Mouse (Mus musculus) fibroblast of lung, adult 2 months (primary cell): ENCODE data around the gene Bmpr2.

Experiments used
- DNase-seq: peaks from one replicate; pipeline ENCODE4 v3.0.0-alpha.2; 2011; ENCODE audit warnings: low read depth

The Bmpr2 gene

GRCm38 (mm10) chr1:59797865-59798264 lies 34.7 kb downstream of the Bmpr2 start:
- no peak for DNase-seq

DNA sequence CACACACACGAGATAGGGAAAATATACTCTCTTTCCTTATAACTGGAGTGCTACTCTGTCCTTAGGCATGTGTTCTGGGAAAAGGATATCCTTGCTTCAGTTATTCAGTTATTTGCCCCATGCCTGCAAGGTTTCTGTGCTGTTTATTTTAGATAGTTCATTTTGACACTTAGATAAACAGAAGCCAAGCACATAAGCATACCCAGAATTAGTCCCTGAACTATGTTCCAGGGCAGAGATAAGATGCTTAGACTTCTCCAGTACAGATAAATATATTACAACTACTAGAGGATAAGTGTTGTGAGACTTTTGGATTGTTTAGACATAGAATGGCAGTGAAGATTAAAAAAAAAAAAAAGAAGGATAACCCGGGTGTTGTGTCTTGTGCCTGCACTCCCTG lies 41.2 kb downstream of the Bmpr2 start:
- DNase-seq, result no peak

DNA sequence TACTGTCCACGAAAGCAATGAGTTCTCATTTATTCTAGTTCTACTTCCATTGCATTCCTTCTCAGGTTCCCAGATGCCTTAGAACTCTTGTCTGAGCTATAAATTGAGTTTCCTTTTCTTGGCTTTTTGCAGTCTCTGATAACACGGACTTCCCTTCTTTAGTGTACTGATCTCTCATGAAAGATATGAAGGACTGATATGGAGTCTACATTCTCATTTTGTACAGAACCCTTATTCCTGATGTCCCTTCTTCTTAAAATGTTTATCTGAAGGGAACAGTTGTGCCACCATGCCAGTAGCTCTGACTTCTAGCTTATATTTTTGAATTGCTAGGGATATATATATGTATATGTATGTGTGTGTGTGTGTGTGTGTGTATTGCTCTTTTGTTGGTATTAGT lies 46.7 kb downstream of the Bmpr2 start:
- no peak for DNase-seq

DNA sequence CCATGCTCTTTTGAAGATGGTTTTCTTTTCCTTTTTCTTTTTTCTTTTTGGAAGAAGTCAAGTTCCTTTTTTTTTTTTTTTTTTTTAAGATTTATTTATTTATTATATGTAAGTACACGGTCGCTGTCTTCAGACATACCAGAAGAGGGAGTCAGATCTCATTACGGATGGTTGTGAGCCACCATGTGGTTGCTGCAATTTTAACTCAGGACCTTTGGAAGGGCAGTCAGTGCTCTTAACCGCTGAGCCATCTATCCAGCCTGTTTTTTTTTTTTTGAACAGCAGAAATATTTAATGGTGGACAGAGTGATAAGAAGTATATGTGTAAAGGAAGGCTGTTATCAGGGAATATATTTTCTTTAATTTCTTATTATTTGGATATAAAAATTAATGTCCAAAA lies 49.6 kb downstream of the Bmpr2 start:
- no peak for DNase-seq

DNA sequence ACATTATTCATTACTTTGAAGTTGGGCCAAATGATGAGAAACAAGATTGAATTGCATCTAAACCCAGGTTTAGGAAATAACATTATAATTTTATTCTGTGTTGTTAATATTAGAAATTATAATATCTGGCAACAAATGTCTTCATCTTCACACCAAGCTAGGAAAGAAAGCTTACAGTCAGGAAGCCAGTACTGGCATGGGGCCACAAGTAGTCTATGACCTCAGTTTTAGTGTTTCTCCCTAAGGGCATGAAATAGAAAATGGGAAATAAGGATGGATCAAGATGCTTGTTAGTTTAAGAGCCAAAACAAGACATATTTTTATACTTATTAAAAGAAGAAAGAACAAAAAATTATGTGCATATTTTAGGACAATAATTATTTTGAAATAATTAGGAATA lies 62.2 kb downstream of the Bmpr2 start:
- no peak for DNase-seq

DNA sequence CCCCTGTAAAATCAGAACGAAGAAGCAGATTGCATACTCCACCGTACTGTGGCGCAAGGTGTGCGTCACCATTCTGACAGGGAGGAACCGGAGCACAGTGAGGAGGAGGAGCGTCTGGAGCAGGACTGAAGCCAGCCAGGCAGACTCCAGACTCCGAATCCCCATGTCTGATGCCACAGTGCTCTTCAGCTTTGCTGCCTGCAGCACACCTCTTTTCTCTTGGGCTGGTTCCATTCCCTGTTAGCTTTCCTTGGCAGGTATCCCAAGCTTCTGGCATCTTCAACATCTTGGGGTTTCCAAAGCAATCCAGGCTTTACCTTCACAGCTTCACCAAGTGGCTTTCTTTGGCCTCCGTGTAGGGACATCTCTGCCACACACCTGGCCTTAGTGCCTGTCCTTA lies 63.4 kb downstream of the Bmpr2 start:
- DNase-seq, result peak; percentile 36

DNA sequence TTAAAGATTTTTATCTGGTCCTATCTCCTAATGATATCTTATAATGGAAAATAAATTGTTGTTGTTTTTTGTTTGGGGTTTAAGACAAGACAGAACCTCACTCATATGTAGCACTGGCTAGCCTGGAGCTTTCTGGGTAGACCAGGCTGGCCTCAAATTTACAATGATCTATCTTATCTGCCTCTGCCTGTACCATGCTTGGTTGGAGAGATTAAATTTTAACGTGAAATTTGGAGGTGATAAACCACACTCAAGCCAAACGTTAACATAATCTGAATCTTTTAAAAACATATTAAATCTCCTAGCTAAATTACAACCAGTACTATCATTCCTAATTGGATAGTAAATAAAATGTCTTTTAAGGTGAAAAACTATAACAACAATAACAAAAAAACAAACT lies 66.2 kb downstream of the Bmpr2 start:
- DNase-seq, result no peak

DNA sequence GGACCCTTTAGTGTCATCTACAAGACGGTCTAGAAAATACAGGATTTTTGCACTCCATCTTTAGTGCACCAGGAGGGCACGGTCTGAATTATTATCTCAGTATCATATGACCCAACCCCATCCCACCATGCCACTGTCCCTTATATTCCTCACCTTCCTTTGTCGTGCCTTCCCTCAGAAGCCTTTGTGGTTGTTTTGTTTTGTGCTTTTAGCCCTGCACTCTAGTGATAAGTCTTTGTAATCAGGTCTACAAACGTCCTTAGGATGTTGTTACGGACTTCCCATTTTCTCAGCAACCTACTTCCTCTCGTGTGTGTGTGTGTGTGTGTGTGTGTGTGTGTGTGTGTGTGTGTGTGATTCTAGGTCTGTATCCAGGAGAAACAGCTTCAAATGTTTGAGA lies 67.0 kb downstream of the Bmpr2 start:
- DNase-seq, result no peak

GRCm38 (mm10) chr1:59833723-59834122 lies 70.5 kb downstream of the Bmpr2 start:
- DNase-seq, result peak; percentile 30

DNA sequence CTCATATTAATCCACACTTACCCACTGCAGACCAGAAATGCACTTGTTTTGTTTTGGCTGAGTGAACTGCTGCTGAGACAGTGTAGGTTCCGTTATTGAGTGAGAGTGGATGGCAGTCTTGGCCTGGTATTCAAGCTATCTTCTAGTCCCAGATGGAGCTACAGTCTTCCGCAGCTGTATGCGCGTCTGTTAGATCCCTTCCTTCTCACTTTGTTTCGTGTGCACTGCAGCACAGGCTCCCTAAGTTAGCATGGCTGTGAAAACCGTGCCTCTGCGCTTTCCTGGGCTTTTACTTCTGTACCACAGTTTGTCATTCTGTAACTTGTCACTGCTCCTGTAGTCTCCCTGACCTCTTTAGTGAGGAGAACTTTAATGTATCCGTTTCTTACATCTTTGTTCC lies 85.1 kb downstream of the Bmpr2 start:
- no peak for DNase-seq

GRCm38 (mm10) chr1:59859046-59859445 lies 95.8 kb downstream of the Bmpr2 start:
- DNase-seq, result no peak

DNA sequence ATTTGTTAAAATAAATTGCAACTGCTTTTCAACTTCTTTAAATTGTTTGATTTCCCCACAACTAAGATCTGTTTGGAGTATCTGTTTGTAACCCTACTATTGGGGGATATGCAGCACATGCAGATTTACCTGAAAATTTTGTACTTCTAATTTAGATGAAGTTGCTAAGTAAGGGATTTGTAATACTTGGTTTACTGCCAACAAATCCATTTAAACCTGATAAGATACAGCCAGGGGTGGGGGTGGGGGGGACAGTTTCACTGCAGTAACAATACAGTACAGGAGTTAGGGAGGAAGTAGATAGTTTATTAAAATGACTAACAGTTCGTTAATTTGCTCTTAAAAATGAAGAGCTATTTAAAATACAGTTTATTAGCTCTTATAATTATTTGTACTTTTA lies 98.9 kb downstream of the Bmpr2 start:
- DNase-seq, result no peak

DNA sequence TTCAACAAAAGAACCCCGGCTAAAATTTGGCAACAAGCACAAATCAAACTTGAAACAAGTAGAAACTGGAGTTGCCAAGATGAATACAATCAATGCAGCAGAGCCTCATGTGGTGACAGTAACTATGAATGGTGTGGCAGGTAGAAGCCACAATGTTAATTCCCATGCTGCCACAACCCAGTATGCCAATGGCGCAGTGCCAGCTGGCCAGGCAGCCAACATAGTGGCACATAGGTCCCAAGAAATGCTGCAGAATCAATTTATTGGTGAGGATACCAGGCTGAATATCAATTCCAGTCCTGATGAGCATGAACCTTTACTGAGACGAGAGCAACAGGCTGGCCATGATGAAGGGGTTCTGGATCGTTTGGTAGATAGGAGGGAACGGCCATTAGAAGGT lies 104.8 kb downstream of the Bmpr2 start:
- no peak for DNase-seq

GRCm38 (mm10) chr1:59874023-59874422 lies 110.8 kb downstream of the Bmpr2 start:
- DNase-seq, result no peak

DNA sequence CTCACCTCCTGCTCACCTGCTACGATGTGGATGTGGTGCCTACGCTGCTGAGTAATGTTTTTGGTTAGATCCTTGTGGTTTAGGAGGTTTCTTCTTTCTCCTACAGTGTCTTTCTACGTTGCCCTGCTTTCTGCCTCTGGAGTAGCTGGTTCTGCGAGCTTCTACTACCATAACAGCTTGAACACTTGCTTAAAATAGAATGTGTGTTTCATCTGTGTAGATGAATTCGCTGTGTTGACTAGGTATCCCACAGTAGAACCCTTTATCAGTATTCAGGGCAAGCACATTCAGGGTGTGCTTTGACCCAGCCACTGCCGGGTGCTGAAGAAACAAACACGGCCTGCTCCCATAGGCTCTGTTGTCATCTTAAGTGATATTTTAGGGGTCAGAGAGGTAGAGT lies 114.9 kb downstream of the Bmpr2 start:
- no peak for DNase-seq

DNA sequence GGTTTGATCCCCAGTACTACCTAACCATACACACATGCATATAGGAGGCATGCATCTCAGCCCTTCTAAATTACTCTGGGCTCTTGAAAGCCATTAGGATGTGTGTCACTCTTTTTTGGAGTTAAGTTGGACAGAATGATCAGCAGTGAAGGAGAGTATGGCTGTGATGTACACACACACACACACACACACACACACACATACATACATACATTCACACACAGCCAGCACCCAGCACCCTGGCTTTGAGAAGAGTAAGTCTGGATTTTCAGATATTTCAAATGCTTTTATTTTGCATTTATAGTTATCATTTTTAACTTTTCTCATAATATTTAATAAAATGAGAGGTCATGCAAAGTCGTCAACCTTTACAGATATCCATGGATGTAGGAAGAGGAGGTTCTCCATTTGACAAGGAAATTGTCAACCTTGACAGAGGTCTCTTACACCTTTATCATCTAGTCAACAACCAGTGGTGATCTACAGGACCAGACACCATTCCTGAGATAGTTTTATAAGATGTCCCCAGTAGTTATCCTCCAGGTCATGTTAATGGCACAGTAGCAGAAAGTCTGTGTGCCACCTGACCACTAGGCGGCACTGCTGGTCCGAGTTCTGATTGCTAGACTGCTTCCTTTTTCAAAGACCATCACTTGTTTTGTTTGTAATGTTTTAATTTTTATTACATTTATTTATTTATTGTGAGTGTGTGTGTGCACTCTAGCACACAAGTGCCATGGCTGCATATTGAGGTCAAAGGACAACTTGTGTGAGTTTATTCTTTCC lies 120.3 kb downstream of the Bmpr2 start:
- peak; percentile 42 for DNase-seq

GRCm38 (mm10) chr1:59886899-59887298 lies 123.7 kb downstream of the Bmpr2 start:
- DNase-seq, result peak; percentile 13

DNA sequence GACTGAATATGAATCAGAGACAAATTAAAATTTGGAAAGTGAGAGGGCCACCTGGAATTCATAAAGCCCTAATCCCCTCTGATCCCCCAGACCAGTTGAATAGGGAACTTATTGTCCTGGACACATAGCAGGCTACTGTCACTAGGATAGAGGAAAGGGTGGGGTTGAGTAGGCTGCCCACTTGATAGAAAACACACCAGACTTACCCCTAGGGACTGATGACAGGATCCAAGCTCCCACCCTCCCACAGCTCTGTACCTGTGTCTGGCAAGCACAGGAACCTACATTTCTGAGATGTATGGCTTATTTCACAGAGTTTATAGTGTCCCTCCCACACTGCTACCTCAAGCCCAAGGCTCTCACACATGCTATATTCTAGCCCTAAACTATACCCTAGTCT lies 124.8 kb downstream of the Bmpr2 start:
- DNase-seq, result no peak

GRCm38 (mm10) chr1:59891185-59891584 lies 128.0 kb downstream of the Bmpr2 start:
- no peak for DNase-seq

- no peak for DNase-seq
Observed at GRCm38 (mm10) chr1:59892777-59893176, 129.6 kb downstream of the Bmpr2 start.

- DNase-seq, result no peak
Observed at GRCm38 (mm10) chr1:59894025-59894424, 130.8 kb downstream of the Bmpr2 start.

- no peak for DNase-seq
Observed at GRCm38 (mm10) chr1:59895456-59895855, 132.3 kb downstream of the Bmpr2 start.

GRCm38 (mm10) chr1:59897147-59897798 lies 134.1 kb downstream of the Bmpr2 start:
- DNase-seq, result no peak

- DNase-seq, result no peak
Observed at GRCm38 (mm10) chr1:59899679-59900078, 136.5 kb downstream of the Bmpr2 start.
